Mouse (Mus musculus) C2C12 (cell line): ENCODE measurements around the gene Klf2.

ENCODE experiments used
- CEBPB ChIP-seq: IDR thresholded peaks from one replicate; pipeline ENCODE4 v1.6.1; 2011; ENCODE audit warnings: low read depth, mild to moderate bottlenecking, control low read depth, moderate library complexity
- CTCF ChIP-seq: IDR thresholded peaks from one replicate; pipeline ENCODE4 v1.5.1; 2011; ENCODE audit not compliant: control insufficient read depth, insufficient read depth, insufficient read length
- MAX ChIP-seq: IDR thresholded peaks from one replicate; pipeline ENCODE4 v1.6.1; 2011; ENCODE audit warnings: mild to moderate bottlenecking, control low read depth
- MYOD1 ChIP-seq: IDR thresholded peaks from one replicate; pipeline ENCODE4 v1.6.1; 2011; ENCODE audit warnings: low read depth; ENCODE audit not compliant: control insufficient read depth, insufficient read length
- USF1 ChIP-seq: IDR thresholded peaks from one replicate; pipeline ENCODE4 v1.6.1; 2011; ENCODE audit warnings: low read depth, mild to moderate bottlenecking, control low read depth, moderate library complexity

DNA sequence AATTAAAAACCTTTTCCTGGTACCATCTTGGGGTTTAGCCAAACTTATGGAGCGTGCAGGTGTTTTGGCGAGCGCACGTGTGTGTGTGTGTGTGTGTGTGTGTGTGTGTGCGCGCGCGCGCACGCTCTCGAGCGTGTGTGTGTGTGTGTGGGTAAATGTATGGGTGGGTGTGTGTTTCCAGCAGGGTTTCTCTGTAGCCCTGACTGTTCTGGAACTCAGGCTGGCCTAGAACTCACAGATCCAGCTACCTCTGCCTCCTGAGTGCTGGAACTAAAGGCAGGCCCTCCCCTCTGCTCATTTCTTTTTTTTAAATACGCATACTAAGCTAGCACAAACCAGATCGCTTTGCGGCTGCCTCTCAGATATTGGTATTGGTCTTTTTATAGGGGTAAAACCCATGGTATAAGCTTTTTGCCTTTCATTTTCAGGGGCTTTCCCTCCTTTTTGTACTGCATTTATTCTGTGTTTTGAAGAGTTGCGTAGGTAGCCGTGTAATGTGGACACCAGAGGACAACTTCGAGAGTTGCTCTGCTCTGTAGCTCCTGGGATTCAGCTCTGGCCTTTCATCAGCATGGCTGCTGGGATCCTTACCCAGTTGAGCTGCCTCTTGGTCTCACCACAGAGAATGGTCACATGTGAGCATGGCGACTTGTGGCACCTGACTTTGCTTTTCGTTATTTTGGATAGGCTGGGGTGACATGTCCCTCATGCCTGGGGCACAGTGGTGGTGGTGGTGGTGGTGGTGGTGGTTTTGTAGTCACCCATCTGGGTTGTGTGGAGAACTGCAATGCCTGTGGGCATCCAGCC, 3.0 kb downstream of the Klf2 start:
- TF ChIP-seq CTCF (no peak), MAX (no peak), USF1 (no peak), CEBPB (no peak), MYOD1 (no peak)
